Mouse (Mus musculus) heart, adult 2 months (tissue): ENCODE measurements around the gene Tbc1d22b. TPM values are rescaled to one million over a fixed set of nuclear protein-coding genes. Genes with fewer than 3 reads are reported as not detected.

Source experiments
- DNase-seq, 2 experiments: peaks; one replicate each; pipeline ENCODE4 v3.0.0; 2021
- H3K27ac ChIP-seq: fragments of 200-600 bp; 2 replicates; pipeline ENCODE4 v1.8.1; 2022
- H3K27me3 ChIP-seq: fragments of 200-500 bp; 2 replicates; pipeline ENCODE4 v1.6.1; 2012; ENCODE audit warnings: mild to moderate bottlenecking, low read length, inconsistent platforms, mixed read lengths; ENCODE audit not compliant: control insufficient read depth, insufficient read depth
- H3K36me3 ChIP-seq: fragments of 200-500 bp; 2 replicates; pipeline ENCODE4 v1.6.1; 2012; ENCODE audit warnings: low read length, inconsistent platforms; ENCODE audit not compliant: control insufficient read depth, insufficient read depth
- H3K4me1 ChIP-seq: fragments of 200-500 bp; 2 replicates; pipeline ENCODE4 v1.6.1; 2011; ENCODE audit warnings: low read length; ENCODE audit not compliant: control insufficient read depth, insufficient read depth
- H3K4me3 ChIP-seq: fragments of 200-600 bp; 2 replicates; pipeline ENCODE4 v1.8.1; 2022
- H3K79me2 ChIP-seq: fragments of 200-500 bp; replicated peaks from 2 replicates; pipeline ENCODE4 v1.6.1; 2012; ENCODE audit warnings: mild to moderate bottlenecking, inconsistent platforms, low read length, moderate library complexity, mixed read lengths; ENCODE audit not compliant: control insufficient read depth, insufficient read depth
- H3K9ac ChIP-seq: fragments of 200-500 bp; 2 replicates; pipeline ENCODE4 v1.6.1; 2012; ENCODE audit warnings: low read depth, mild to moderate bottlenecking, control low read depth, inconsistent platforms, low read length, mixed read lengths
- CTCF ChIP-seq: fragments of 200-600 bp; IDR thresholded peaks from 2 replicates; pipeline ENCODE4 v1.8.1; 2022; ENCODE audit warnings: antibody characterized with exemption, mild to moderate bottlenecking, moderate library complexity
- EP300 ChIP-seq: fragments of 200-500 bp; IDR thresholded peaks from 2 replicates; pipeline ENCODE4 v1.6.1; 2011; ENCODE audit warnings: low read depth, low read length, control low read depth; ENCODE audit not compliant: insufficient read depth
- POLR2A ChIP-seq: fragments of 200-500 bp; IDR thresholded peaks from 2 replicates; pipeline ENCODE4 v1.6.1; 2011; ENCODE audit warnings: mild to moderate bottlenecking, low read depth, low read length, control low read depth; ENCODE audit not compliant: insufficient read depth
- WGBS: fragments of 180-500 bp; shearing (Covaris S2); methylation state at CpG from one replicate; pipeline ENCODE4 v1.1.7; 2018; 5-methylcytosine and 5-hydroxymethylcytosine counted together
- intact Hi-C: fragments of 180-260 bp; cut with DNase I; formaldehyde crosslinking; loops from one replicate; pipeline ENCODE4 v1.15.1; 2025
- polyA plus RNA-seq: library from polyadenylated mRNA; depleted of rRNA; stranded (reverse); fragments of >200 nt; gene quantifications from 2 replicates; pipeline ENCODE4 v1.2.3, GENCODE M21; 2012
- total RNA-seq, 2 experiments: library from RNA; stranded (reverse); gene quantifications; 2 replicates each; pipeline ENCODE4 v1.2.3; 2021

Tbc1d22b gene
- total and polyA plus RNA-seq, 3 experiments, result 12.8 to 15.3 (median 13.8) TPM

- Histone ChIP-seq H3K27ac (no peak overlapping the region), H3K9ac (no peak overlapping the region), H3K4me1 (no peaks in the 10 kb centered on the region), H3K79me2 (0 out of 2 replicates have a peak, but pooled peaks cover 3% of the 10 kb centered on the region), H3K36me3 (no peaks in the 10 kb centered on the region), H3K4me3 (no peak overlapping the region), H3K27me3 (no peaks in the 10 kb centered on the region)
- no peak for DNase-seq
- 95% methylated on average over 8 of the region's 8 CpGs for WGBS
- TF ChIP-seq EP300 (no peak), POLR2A (no peak)
- intact Hi-C loops, result no loop called here
Measured at GRCm38 (mm10) chr17:29623488-29623887, 73.9 kb downstream of the Tbc1d22b start.

DNA sequence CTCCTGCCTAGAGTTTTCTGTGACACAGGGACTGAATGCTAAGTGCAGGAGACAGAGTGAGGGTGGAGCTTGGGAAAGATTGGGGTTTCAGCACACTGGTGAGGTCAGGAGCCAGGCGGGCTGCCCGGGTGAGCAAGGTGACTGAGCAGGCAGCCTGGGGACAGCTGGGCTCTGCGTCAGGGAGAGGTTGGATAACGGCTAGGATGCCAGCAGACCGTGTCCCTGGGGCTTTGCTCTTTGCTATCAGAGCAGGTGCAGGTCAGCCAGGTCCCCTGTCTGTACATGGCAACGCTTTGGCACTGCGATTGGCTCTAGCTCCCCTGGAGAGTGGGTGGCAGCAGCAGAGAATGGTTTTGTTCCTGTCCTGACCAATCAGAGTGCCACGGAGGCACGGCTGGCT, 77.7 kb downstream of the Tbc1d22b start:
- Histone ChIP-seq H3K79me2 (0 out of 2 replicates have a peak, but pooled peaks cover 1% of the 10 kb centered on the region), H3K4me3 (no peak overlapping the region), H3K36me3 (no peaks in the 10 kb centered on the region), H3K4me1 (no peaks in the 10 kb centered on the region), H3K27ac (no peak overlapping the region), H3K27me3 (no peaks in the 10 kb centered on the region), H3K9ac (no peak overlapping the region)
- no peak for TF ChIP-seq CTCF
- TF ChIP-seq POLR2A, result no peak
- TF ChIP-seq EP300, result no peak
- intact Hi-C loops, result no loop called here
- peak in 1 of 2 experiments; percentile 42 for DNase-seq
- WGBS, result 66% methylated on average over 9 of the region's 9 CpGs

DNA sequence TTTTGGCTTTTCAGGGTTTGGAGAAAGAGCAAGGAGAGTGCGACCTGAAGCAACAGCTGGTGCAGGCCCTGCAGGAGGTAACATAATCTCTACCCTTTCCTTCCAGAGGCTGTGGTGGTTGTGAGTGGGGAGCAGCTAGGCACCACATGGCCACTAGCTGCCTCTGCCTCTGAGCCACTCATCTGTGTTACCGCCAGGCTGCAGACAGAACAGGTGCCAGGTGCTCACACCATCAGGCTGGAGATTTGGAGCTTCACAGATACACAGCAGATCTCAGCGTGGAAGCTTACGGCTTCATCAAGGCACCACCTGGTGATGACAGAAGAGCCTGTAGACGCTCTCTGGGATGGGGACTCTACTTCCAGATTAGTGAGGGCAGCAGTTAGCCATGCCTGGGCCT, 79.4 kb downstream of the Tbc1d22b start:
- TF ChIP-seq POLR2A, result no peak
- TF ChIP-seq CTCF, result no peak
- no peak for TF ChIP-seq EP300
- no peaks in the 10 kb centered on the region for H3K4me1 ChIP-seq
- no peak overlapping the region for H3K9ac ChIP-seq
- WGBS, result 87% methylated on average over 5 of the region's 5 CpGs
- DNase-seq, result no peak
- intact Hi-C loops, result no loop called here
- H3K79me2 ChIP-seq, result 0 out of 2 replicates have a peak, but pooled peaks cover 1% of the 10 kb centered on the region
- no peak overlapping the region for H3K4me3 ChIP-seq
- no peaks in the 10 kb centered on the region for H3K27me3 ChIP-seq
- H3K27ac ChIP-seq, result no peak overlapping the region
- H3K36me3 ChIP-seq, result no peaks in the 10 kb centered on the region

GRCm38 (mm10) chr17:29629620-29630019, 80.0 kb downstream of the Tbc1d22b start:
- intact Hi-C loops, result no loop called here
- H3K9ac ChIP-seq, result no peak overlapping the region
- no peak overlapping the region for H3K27ac ChIP-seq
- no peaks in the 10 kb centered on the region for H3K27me3 ChIP-seq
- H3K36me3 ChIP-seq, result no peaks in the 10 kb centered on the region
- 52% methylated on average over 5 of the region's 5 CpGs for WGBS
- DNase-seq, result no peak
- no peaks in the 10 kb centered on the region for H3K4me1 ChIP-seq
- no peak for TF ChIP-seq EP300
- H3K4me3 ChIP-seq, result no peak overlapping the region
- H3K79me2 ChIP-seq, result no peaks in the 10 kb centered on the region

- H3K27me3 ChIP-seq, result no peaks in the 10 kb centered on the region
- H3K79me2 ChIP-seq, result no peaks in the 10 kb centered on the region
- no peak for TF ChIP-seq EP300
- TF ChIP-seq POLR2A, result no peak
- TF ChIP-seq CTCF, result no peak
- 93% methylated on average over 11 of the region's 11 CpGs for WGBS
- no peak overlapping the region for H3K9ac ChIP-seq
- H3K4me3 ChIP-seq, result no peak overlapping the region
- H3K36me3 ChIP-seq, result no peaks in the 10 kb centered on the region
- H3K4me1 ChIP-seq, result peaks cover 3% of the 10 kb centered on the region
- intact Hi-C loops, result no loop called here
- DNase-seq, result no peak
- H3K27ac ChIP-seq, result no peak overlapping the region
Measured at GRCm38 (mm10) chr17:29632312-29632711, 82.7 kb downstream of the Tbc1d22b start.

- peaks cover 5% of the 10 kb centered on the region for H3K4me1 ChIP-seq
- intact Hi-C loops, result no loop called here
- WGBS, result 85% methylated on average over 8 of the region's 8 CpGs
- TF ChIP-seq POLR2A (no peak), EP300 (no peak), CTCF (no peak)
- H3K36me3 ChIP-seq, result no peaks in the 10 kb centered on the region
- no peaks in the 10 kb centered on the region for H3K79me2 ChIP-seq
- H3K4me3 ChIP-seq, result no peak overlapping the region
- no peak for DNase-seq
- H3K27ac ChIP-seq, result no peak overlapping the region
- no peaks in the 10 kb centered on the region for H3K27me3 ChIP-seq
- no peak overlapping the region for H3K9ac ChIP-seq
Measured at GRCm38 (mm10) chr17:29635492-29635891, 85.9 kb downstream of the Tbc1d22b start.

GRCm38 (mm10) chr17:29636118-29636517, 86.5 kb downstream of the Tbc1d22b start:
- no peaks in the 10 kb centered on the region for H3K79me2 ChIP-seq
- no peak overlapping the region for H3K9ac ChIP-seq
- no peak for TF ChIP-seq EP300
- TF ChIP-seq CTCF, result peak; percentile 69
- H3K27me3 ChIP-seq, result no peaks in the 10 kb centered on the region
- no peak overlapping the region for H3K4me3 ChIP-seq
- WGBS, result 70% methylated on average over 5 of the region's 5 CpGs
- intact Hi-C loops, result loop anchor here (2.0 kb wide), 1 partner anchor 247 kb away; no protein-coding TSS in a partner anchor
- H3K4me1 ChIP-seq, result peaks cover 5% of the 10 kb centered on the region
- no peaks in the 10 kb centered on the region for H3K36me3 ChIP-seq
- no peak overlapping the region for H3K27ac ChIP-seq
- DNase-seq, result no peak
